Mouse (Mus musculus) liver, embryonic 15.5 days (tissue): Measurements from ENCODE around the gene Irf3. TPM values are rescaled to one million over a fixed set of nuclear protein-coding genes. Genes with fewer than 3 reads are reported as not detected.

Source experiments
- ATAC-seq: fragments of 200-750 bp; cut with Nextera tagmentation; 2 replicates; pipeline ENCODE4 v1.8.0; 2017; ENCODE audit warnings: moderate number of reproducible peaks, mild to moderate bottlenecking, moderate library complexity; ENCODE audit not compliant: insufficient read depth
- H3K27ac ChIP-seq: fragments of 300-500 bp; sonication (generic); replicated peaks from 2 replicates; pipeline ENCODE4 v1.5.1; 2015; ENCODE audit warnings: mild to moderate bottlenecking, inconsistent platforms
- H3K27me3 ChIP-seq: fragments of 300-500 bp; sonication (generic); 2 replicates; pipeline ENCODE4 v1.6.1; 2015; ENCODE audit warnings: mild to moderate bottlenecking, inconsistent platforms
- H3K36me3 ChIP-seq: fragments of 300-500 bp; sonication (generic); replicated peaks from 2 replicates; pipeline ENCODE4 v1.6.1; 2015; ENCODE audit warnings: moderate library complexity, mild to moderate bottlenecking, inconsistent platforms
- H3K4me1 ChIP-seq: fragments of 300-500 bp; sonication (generic); replicated peaks from 2 replicates; pipeline ENCODE4 v1.6.1; 2015; ENCODE audit warnings: inconsistent platforms
- H3K4me2 ChIP-seq: fragments of 300-500 bp; sonication (generic); 2 replicates; pipeline ENCODE4 v1.6.1; 2015; ENCODE audit warnings: moderate library complexity, mild to moderate bottlenecking, inconsistent platforms
- H3K4me3 ChIP-seq: fragments of 300-500 bp; sonication (generic); replicated peaks from 2 replicates; pipeline ENCODE4 v1.5.1; 2015; ENCODE audit warnings: mild to moderate bottlenecking, inconsistent platforms
- H3K9ac ChIP-seq: fragments of 300-500 bp; sonication (generic); 2 replicates; pipeline ENCODE4 v1.6.1; 2015; ENCODE audit warnings: moderate library complexity, mild to moderate bottlenecking, inconsistent platforms
- H3K9me3 ChIP-seq: fragments of 300-500 bp; sonication (generic); replicated peaks from 2 replicates; pipeline ENCODE4 v1.6.1; 2016; ENCODE audit warnings: inconsistent platforms
- WGBS: fragments of 180-500 bp; shearing (Covaris S2); methylation state at CpG from one replicate; pipeline ENCODE4 v1.1.7; 2015; ENCODE audit warnings: mixed read lengths; ENCODE audit not compliant: insufficient replicate concordance; 5-methylcytosine and 5-hydroxymethylcytosine counted together
- polyA plus RNA-seq: library from polyadenylated mRNA; unstranded; fragments of >200 nt; fragmentation: Nextera tagmentation; extraction: Ambion mirVana; gene quantifications from 2 replicates; pipeline ENCODE4 v1.2.1, GENCODE M21; 2015

Irf3 gene
- polyA plus RNA-seq, 1 experiment from 2014 or later, result 39.4 TPM

DNA sequence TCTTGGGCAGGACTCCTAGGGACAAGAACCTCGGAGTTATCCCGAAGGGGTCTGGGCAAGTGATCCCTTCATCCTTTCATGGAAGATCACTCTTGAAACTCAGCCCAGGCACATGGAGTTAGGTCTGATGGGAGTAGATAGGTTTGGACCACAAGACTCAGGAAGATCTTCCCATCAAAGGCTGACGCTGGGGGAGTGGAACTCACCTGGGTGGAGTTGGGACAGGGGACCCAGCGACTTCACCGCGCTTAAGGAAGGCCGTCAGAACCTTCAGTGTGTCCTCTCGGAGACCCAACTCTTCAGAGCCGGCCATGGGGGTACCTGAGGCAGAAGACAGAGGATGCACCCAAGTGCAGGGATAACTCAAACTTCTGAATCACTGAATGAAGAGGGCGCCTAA is 776 bp upstream of the Irf3 start:
- Histone ChIP-seq H3K27me3 (no peaks in the 10 kb centered on the region), H3K4me2 (peak overlapping the region; percentile 92), H3K27ac (peak overlapping the region; percentile 93), H3K4me3 (peak overlapping the region; percentile 67), H3K36me3 (peaks cover 64% of the 10 kb centered on the region), H3K9ac (peak overlapping the region; percentile 72), H3K9me3 (no peaks in the 10 kb centered on the region), H3K4me1 (peaks cover 43% of the 10 kb centered on the region)
- ATAC-seq, result no peak
- 13% methylated on average over 10 of the region's 10 CpGs for WGBS

DNA sequence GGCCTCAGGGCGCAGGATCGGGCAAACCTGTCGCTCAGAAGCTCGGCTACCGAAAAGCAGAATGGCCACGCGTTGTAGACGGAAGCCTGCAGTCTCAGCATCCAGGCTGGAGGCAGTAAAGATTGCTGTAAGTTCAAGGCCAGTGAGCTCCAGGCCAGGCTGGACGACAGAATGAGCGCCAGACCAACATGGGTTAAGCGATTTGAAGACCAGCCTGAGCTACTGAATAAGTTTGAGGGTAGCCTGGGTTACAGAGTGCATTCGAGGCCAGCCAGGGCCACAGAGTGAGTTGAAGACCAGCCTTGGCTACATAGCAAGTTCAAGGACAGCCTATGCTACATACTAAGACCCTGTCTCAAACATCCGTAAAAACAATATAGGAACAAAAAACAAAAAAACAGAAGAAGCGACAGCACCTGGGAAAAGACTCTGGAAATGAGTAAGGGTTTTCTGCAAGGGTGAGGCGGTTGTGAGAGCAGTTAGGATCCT is 536 bp downstream of the Irf3 start:
- Histone ChIP-seq H3K36me3 (peaks cover 64% of the 10 kb centered on the region), H3K9ac (peak overlapping the region; percentile 76), H3K27me3 (no peaks in the 10 kb centered on the region), H3K4me1 (peaks cover 43% of the 10 kb centered on the region), H3K27ac (peak overlapping the region; percentile 93), H3K4me3 (peak overlapping the region; percentile 67), H3K4me2 (peak overlapping the region; percentile 92), H3K9me3 (no peaks in the 10 kb centered on the region)
- under 1% methylated on average over 15 of the region's 15 CpGs for whole genome bisulfite sequencing
- peak; percentile 2; the same call in 1 of the 2 replicates for ATAC-seq

DNA sequence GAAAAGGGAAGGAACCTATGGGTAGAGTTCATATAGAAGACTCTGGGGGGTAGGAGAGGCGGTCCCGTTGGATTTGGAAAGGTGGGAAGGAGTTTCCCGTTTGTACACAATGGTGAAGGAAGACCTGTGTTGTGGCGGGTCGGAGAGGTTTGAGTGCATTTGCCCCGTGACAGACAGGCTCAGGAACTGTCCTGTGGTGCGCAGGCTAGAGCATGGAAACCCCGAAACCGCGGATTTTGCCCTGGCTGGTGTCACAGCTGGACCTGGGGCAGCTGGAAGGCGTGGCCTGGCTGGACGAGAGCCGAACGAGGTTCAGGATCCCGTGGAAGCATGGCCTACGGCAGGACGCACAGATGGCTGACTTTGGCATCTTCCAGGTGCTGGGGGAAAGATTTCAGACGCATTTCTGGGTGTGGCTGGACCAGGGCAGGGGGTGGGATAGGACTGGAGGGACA is 1.1 kb downstream of the Irf3 start, which contains the start of gene Bcl2l12:
Gene Bcl2l12 (minus strand): TSS at position 212 of the 455 bp plus-strand sequence.
- peaks cover 43% of the 10 kb centered on the region for H3K4me1 ChIP-seq
- peak within 1 kb of the TSS; percentile 93 for H3K27ac ChIP-seq
- peak within 1 kb of the TSS; percentile 76 for H3K9ac ChIP-seq
- no peaks in the 10 kb centered on the region for H3K9me3 ChIP-seq
- H3K4me2 ChIP-seq, result peak within 1 kb of the TSS; percentile 92
- H3K27me3 ChIP-seq, result no peaks in the 10 kb centered on the region
- no peak for ATAC-seq
- peaks cover 64% of the 10 kb centered on the region for H3K36me3 ChIP-seq
- peak within 1 kb of the TSS; percentile 67 for H3K4me3 ChIP-seq
- under 1% methylated on average over 18 of the region's 18 CpGs for WGBS

DNA sequence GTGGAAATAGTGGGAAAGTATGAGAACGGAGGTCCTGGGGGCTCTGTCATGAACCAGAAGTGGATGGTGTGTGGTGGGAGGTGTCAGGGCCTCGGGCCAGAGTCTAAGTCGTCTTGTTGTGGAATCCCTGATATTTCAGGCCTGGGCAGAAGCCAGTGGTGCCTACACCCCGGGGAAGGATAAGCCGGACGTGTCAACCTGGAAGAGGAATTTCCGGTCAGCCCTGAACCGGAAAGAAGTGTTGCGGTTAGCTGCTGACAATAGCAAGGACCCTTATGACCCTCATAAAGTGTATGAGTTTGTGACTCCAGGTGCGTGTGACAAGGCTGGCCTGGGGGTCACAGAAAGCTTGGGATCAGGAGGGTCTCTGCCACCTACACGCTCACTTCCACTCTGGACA is 2.3 kb downstream of the Irf3 start:
- Histone ChIP-seq H3K27ac (no peak overlapping the region), H3K36me3 (peaks cover 64% of the 10 kb centered on the region), H3K4me3 (peak overlapping the region; percentile 21; the same call in 1 of the 2 replicates), H3K27me3 (no peaks in the 10 kb centered on the region), H3K4me2 (peak overlapping the region; percentile 92), H3K9me3 (no peaks in the 10 kb centered on the region), H3K4me1 (peaks cover 43% of the 10 kb centered on the region), H3K9ac (no peak overlapping the region)
- no peak for ATAC-seq
- whole genome bisulfite sequencing, result 77% methylated on average over 11 of the region's 11 CpGs

- peak overlapping the region; percentile 34; the same call in 1 of the 2 replicates for H3K27ac ChIP-seq
- H3K36me3 ChIP-seq, result peaks cover 66% of the 10 kb centered on the region
- no peaks in the 10 kb centered on the region for H3K27me3 ChIP-seq
- H3K9me3 ChIP-seq, result no peaks in the 10 kb centered on the region
- WGBS, result 80% methylated on average over 21 of the region's 21 CpGs
- no peak overlapping the region for H3K9ac ChIP-seq
- no peak overlapping the region for H3K4me2 ChIP-seq
- H3K4me3 ChIP-seq, result no peak overlapping the region
- peaks cover 42% of the 10 kb centered on the region for H3K4me1 ChIP-seq
- no peak for ATAC-seq
Measured at GRCm38 (mm10) chr7:45000539-45001114, 3.2 kb downstream of the Irf3 start.

- WGBS, result 74% methylated on average over 7 of the region's 7 CpGs
- ATAC-seq, result no peak
Measured at GRCm38 (mm10) chr7:45002440-45002839, 5.0 kb downstream of the Irf3 start.

GRCm38 (mm10) chr7:45004546-45004945 is 7.1 kb downstream of the Irf3 start:
- no peak overlapping the region for H3K9ac ChIP-seq
- 62% methylated on average over 3 of the region's 3 CpGs for WGBS
- H3K27ac ChIP-seq, result no peak overlapping the region
- peaks cover 99% of the 10 kb centered on the region for H3K36me3 ChIP-seq
- no peaks in the 10 kb centered on the region for H3K9me3 ChIP-seq
- no peak overlapping the region for H3K4me2 ChIP-seq
- H3K4me3 ChIP-seq, result no peak overlapping the region
- H3K27me3 ChIP-seq, result no peaks in the 10 kb centered on the region
- H3K4me1 ChIP-seq, result peaks cover 15% of the 10 kb centered on the region
- no peak for ATAC-seq

More at GRCm38 (mm10) chr7:45002440-45002839, 5.0 kb downstream of the Irf3 start:
- Histone ChIP-seq H3K9ac (no peak overlapping the region), H3K9me3 (no peaks in the 10 kb centered on the region), H3K27ac (no peak overlapping the region; the same call in 1 of the 2 replicates), H3K4me3 (no peak overlapping the region), H3K4me1 (peaks cover 32% of the 10 kb centered on the region), H3K36me3 (peaks cover 82% of the 10 kb centered on the region), H3K27me3 (no peaks in the 10 kb centered on the region), H3K4me2 (no peak overlapping the region)

- no peak for ATAC-seq
- H3K4me1 ChIP-seq, result peaks cover 8% of the 10 kb centered on the region; the same call in 1 of the 2 replicates
- H3K27me3 ChIP-seq, result no peaks in the 10 kb centered on the region
- H3K4me2 ChIP-seq, result no peak overlapping the region
- no peak overlapping the region for H3K9ac ChIP-seq
- H3K4me3 ChIP-seq, result no peak overlapping the region
- 75% methylated on average over 6 of the region's 6 CpGs for WGBS
- H3K9me3 ChIP-seq, result no peaks in the 10 kb centered on the region
- H3K27ac ChIP-seq, result no peak overlapping the region
- H3K36me3 ChIP-seq, result peaks cover 99% of the 10 kb centered on the region
Measured at GRCm38 (mm10) chr7:45005321-45005992, 8.0 kb downstream of the Irf3 start.

DNA sequence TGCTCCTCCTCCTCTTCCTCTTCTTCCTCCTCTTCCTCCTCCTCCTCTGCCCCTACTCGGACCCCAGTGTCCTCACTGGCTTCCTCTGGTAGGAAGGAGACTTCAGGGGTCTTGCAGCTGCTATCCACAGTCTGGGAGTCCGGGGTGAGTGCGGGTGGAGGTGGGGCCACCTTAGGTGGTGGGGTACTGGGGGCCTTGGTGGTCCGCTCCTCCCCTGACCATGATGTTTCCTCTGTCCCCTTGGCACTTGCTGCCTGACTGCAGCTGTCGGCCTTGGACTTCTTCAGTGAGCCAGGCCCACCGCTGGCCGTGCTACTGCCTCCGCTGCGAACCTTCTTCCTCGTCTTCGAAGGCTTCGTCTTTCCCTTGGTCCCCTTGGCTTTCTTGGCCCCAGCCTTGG is 9.1 kb downstream of the Irf3 start:
- whole genome bisulfite sequencing, result 88% methylated on average over 12 of the region's 12 CpGs
- Histone ChIP-seq H3K4me3 (no peak overlapping the region), H3K9me3 (no peaks in the 10 kb centered on the region), H3K27ac (no peak overlapping the region), H3K4me1 (peaks cover 3% of the 10 kb centered on the region; the same call in 1 of the 2 replicates), H3K36me3 (peaks cover 97% of the 10 kb centered on the region), H3K4me2 (no peak overlapping the region), H3K9ac (no peak overlapping the region), H3K27me3 (no peaks in the 10 kb centered on the region)
- ATAC-seq, result no peak

DNA sequence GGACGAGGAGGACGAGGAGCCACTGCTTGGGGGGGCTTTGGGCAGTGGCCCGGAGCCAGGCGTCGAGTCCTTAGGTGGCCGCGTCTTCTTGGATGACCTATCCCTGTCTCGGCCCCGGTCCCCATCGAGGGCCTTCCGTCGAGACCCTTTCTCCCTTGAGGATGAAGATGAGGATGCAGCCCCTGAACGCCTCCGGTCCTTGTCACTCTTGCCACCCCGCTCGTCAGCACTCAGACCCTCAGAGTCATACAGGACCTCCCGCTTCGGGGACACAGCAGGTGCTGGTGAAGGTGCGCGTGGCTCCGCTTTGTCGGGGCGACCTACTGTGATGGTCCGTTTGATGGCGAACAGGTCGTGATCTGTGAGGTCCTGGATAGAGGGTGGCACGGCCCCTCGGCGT is 9.7 kb downstream of the Irf3 start:
- no peaks in the 10 kb centered on the region for H3K27me3 ChIP-seq
- no peak for ATAC-seq
- H3K36me3 ChIP-seq, result peaks cover 97% of the 10 kb centered on the region

DNA sequence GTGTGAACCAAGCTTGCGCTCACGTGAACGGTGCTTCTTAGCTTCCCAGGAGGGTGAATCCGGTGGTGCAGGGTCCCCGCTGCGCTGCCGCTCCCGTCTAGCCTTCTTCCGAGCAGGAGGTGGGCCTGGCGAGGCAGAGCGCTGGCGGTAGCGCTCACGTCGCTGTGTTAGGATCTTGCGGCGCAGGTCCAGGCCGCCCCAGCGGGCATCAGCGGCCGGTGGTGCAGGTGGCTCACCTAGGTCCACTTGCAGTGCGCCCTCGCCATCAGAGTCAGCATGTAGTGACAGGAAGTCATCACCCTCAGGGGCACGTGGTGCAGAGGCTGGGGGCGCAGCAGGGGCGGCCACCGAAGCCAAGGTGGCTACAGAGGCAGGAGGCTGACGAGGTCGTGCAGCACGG is 10.4 kb downstream of the Irf3 start:
- ATAC-seq, result no peak
- H3K36me3 ChIP-seq, result peaks cover 97% of the 10 kb centered on the region
- WGBS, result 91% methylated on average over 30 of the region's 30 CpGs

More for the DNA sequence above, 9.7 kb downstream of the Irf3 start:
- 0 out of 2 replicates have a peak, but pooled peaks cover 3% of the 10 kb centered on the region for H3K4me1 ChIP-seq
- no peak overlapping the region for H3K4me2 ChIP-seq
- no peak overlapping the region for H3K27ac ChIP-seq
- H3K9ac ChIP-seq, result no peak overlapping the region
- no peak overlapping the region for H3K4me3 ChIP-seq
- 89% methylated on average over 29 of the region's 29 CpGs for WGBS
- no peaks in the 10 kb centered on the region for H3K9me3 ChIP-seq

More for the DNA sequence above, 10.4 kb downstream of the Irf3 start:
- no peak overlapping the region for H3K9ac ChIP-seq
- H3K27ac ChIP-seq, result no peak overlapping the region
- H3K4me3 ChIP-seq, result no peak overlapping the region
- H3K4me2 ChIP-seq, result no peak overlapping the region
- peaks cover 9% of the 10 kb centered on the region for H3K4me1 ChIP-seq
- H3K27me3 ChIP-seq, result no peaks in the 10 kb centered on the region
- H3K9me3 ChIP-seq, result no peaks in the 10 kb centered on the region
